Mouse (Mus musculus) urinary bladder, adult 2 months (tissue): ENCODE data around the gene Zmiz2. TPM values are rescaled to one million over a fixed set of nuclear protein-coding genes. Genes with fewer than 3 reads are reported as not detected.
"Not testable (repeated sequence)": the region's sequence is repeated elsewhere in the genome, so short reads cannot be mapped to it uniquely, and the experiment has no call there.

Source experiments
- DNase-seq: peaks from one replicate; pipeline ENCODE4 v3.0.0; 2022; ENCODE audit warnings: low spot score
- polyA plus RNA-seq: library from polyadenylated mRNA; depleted of rRNA; stranded (reverse); fragments of >200 nt; gene quantifications from 2 replicates; pipeline ENCODE4 v1.2.3, GENCODE M21; 2012

Gene Zmiz2
- polyA plus RNA-seq, 1 experiment: 12.4 TPM

DNA sequence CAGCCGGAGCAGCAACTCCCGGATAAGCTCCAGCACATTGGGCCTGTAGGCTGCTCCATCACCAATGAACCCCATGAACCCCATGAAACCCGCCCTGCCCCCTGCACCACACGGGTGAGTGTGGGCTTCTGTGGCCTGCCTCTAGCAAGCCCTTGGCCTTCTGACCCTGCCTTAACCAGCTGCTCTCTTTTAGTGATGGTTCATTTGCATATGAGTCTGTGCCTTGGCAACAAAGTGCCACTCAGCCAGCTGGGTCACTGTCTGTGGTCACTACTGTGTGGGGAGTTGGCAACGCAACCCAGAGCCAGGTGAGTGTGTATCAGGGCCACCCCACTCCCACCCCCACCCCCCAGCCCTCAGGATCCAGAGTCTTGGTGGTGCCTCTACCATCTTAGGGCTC lies 6.7 kb downstream of the Zmiz2 start:
- no peak for DNase-seq

DNA sequence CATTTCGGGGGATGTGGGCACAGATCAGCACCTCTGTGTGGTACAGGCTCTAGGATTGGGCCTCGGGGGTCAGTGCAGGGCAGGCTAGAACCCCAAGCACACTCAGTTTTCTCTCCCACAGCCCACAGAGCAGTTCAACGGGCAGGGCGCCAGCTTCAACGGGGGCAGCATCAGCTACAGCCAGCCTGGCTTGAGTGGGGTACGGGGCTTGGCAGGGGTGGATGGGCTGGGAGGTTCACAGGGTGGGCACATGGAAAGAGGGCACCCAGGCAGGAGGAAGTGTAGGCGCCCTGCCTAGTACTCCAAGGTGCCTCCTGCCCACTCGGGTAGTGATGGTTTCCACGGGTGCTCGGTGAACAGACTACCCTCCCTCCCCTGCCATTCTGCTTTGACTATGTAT lies 9.3 kb downstream of the Zmiz2 start:
- DNase-seq: no peak

DNA sequence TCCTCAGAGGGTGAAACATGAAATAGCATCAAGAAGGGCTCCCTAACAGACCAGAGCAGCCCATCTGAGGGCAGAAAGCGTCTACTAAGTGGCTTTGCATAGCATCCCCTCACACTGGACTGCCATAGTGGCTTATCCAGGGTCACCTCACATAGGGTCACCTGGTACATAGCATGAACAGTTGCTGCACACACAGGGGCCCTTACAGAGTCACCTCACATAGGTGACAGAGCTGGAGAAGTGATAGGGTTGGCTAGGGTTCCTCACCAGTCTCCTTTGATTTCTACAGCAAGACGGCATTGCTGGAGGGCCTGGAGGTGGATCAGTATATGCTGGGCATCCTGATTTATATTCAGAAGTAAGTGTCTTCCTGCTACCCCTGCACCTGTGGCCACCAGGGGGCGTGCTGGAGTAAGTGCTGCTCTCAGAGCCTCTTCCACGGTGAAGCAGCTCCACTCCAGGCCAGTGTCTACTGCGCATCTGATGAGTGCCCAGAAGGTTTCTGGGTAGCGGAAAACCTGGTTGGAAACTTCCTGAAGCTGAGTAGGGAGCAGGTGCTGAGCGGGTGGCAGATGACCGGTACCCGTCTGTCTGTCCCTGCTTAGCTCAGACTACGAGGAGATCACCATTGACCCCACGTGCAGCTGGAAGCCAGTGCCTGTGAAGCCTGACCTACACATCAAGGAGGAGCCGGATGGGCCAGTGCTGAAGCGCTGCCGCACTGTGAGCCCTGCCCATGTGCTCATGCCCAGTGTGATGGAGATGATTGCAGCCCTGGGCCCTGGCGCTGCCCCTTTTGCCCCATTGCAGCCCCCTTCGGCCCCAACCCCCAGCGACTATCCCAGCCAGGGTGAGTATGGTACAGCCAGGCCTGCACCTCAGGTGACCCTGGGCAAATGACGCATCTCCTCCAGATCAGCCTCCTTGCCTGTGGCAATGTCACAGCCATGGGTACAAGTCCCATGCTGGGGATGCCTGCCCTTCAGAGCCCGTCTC lies 13.9 kb downstream of the Zmiz2 start:
- peak; percentile 68 for DNase-seq

DNA sequence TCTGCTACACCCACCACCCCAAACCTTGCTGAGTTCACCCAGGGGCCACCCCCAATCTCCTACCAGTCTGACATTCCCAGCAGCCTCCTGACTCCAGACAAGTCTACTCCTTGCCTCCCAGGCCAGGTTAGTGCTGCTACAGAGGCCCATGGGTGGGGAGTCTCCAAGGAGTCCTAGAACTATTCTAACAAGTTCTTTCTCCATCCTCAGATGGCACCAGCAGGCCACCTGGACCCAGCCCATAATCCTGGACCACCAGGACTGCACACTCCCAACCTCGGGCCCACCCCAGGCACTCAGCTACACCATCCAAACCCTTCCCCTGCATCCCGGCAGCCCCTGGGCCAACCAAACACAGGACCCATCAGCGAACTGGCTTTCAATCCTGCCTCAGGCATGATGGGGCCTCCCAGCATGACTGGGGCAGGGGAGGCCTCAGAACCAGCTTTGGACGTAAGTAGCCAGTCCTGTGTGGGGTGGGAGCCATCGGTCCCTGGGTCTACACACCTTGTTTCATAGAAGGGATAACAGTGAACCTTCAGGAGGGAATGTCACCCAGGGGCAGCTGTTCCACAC lies 15.0 kb downstream of the Zmiz2 start:
- DNase-seq: no peak

DNA sequence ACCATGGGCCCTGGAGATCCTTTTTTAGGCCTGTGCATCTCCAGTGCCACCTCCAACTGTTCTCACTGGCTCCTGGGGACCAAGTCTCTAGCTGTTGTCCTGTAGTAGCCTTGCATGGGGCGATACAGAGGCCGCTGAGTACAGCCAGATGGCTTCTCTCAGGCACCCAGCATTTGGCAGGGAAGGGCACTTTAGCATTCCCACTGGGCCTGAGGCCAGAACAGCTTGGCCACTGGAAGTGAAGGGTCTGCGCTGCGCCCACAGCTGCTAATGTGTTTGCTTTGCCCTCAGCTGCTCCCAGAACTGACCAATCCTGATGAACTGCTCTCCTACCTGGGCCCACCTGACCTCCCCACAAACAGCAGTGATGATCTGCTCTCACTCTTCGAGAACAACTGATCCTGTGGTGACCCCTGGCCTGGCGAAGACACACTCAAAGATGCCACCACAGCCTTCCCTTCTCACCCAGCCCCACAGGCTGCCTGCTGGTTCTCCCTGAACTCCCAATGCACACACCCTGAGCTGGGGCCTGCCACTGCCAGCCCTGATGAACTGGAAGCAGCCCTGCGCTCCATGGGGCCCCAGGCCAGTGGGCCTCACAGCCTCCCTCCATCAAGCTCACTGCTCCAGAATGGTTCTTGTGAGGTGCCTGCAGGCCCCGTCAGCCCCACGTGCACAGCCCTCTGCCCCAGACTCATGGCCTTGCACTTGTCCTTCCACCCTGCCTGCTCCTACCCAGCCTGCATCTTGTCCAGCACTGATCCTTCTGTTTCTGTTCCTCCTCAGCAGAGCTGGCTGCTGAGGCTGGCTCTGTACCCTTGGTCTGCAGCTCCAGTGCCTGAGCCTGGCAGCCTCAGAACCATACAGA lies 16.1 kb downstream of the Zmiz2 start:
- DNase-seq: no peak

DNA sequence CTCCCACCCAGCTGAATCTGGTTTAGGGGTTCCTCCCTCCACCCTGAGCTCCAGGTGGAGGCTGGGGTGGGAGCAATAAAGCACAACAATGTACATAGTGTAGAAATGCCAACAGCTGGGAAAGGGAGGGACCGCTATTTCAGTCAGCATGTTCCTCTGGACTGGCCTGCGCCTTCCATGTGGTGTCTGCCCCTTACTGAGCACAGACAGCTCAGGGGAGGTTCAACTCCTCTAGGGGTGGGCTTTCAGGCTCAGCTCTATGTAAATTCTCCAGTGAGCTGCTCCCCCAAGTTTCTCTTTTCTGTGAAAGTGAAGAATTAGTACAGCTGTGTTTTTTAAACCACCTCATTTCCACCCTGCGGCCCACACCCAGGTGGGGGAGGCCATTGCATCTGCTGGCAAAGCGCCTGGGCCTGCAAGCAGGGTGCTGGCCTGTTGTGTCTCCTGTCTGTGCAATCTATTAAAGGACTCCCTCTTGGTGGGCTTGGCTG lies 16.8 kb downstream of the Zmiz2 start:
- DNase-seq: no peak

DNA sequence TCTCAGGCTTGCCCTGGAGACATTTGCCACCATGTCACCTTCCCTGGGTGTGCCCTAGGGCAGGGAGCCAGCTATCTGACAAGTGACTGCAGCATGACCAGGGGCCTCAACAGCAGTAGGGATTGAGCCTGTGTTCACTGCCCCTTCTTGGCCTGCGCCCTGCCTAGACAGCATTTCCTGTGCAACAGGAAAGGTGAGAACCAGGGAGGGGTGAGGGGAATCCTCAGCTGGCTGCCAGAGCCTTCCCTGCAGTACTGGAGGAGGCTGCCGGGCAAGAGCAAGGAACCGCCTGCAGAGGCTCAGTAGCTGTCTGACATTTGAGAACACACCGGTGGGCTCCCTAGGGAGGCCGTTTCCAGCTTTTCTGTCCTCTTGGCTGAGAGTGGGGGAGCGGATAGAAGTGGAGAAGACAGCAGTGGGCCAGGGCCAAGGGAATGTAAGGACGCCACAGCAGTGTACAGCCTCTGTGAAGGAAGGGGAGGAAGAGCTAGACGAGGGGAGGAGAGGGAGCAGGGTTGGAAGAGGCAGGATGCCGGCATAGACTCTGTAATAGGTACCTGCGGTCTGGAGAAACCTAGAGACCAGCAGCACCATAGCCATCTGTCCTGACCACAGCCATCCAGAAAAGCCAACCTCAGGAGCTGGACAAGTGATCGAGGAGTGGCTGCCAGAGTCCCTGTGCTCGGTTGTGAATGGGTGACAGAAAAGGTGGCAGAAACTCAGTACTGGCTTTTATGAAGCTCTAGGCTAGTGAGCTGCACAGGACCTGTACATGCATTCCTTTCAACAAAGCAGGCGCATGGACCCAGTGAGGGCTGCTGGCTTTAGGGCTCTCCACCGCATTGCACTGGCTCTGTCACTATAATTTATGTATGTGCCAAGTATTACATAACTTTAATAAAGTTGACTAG lies 17.6 kb downstream of the Zmiz2 start:
- DNase-seq: peak; percentile 45

DNA sequence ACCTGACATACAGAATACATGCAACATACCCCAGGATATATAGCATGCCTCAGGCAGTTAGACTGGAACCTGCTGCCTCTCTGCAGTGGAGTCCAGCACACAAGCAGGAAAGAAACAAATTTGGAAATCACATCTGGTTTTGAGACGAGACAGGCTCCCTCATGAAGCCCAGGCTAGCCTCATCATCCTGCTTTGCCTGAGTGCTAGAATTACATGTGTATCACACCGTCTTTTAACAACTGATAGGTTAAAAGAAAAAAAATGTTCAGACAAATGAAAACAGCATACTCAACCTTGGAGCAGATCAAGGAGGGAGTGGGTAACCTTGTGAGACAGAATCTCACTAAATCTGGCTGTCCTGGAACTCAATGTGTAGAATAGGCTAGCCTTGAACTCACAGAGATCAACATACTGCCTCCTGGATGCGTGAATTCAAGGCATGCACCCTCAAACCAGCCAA lies 18.3 kb downstream of the Zmiz2 start:
- DNase-seq: no peak

DNA sequence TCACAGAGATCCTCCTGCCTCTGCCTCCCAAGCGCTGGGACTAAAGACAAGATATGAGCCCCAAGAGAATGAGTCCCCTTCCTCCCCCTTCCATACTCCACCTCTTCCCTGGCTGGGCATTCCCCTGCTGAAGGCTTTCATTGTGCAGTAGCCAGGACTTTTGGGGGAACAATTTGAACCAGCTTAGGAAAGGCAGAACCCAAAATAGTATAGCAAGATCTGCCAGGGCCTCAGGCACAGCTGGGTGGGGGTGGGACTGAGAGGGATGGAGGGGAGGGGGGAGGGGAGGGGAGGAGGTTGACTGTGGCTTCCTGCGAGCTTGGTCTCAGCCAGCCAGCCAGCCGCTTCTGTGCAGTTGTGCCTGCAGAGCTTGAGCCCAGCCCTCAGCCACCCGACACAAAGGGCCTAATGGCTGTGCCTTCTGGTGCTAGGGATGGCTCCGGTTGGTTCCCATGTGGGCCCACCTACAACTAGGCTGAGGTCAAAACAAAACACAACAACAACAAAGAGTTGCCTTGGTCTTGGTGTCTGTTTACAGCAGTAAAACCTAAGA lies 21.3 kb downstream of the Zmiz2 start:
- no peak for DNase-seq

DNA sequence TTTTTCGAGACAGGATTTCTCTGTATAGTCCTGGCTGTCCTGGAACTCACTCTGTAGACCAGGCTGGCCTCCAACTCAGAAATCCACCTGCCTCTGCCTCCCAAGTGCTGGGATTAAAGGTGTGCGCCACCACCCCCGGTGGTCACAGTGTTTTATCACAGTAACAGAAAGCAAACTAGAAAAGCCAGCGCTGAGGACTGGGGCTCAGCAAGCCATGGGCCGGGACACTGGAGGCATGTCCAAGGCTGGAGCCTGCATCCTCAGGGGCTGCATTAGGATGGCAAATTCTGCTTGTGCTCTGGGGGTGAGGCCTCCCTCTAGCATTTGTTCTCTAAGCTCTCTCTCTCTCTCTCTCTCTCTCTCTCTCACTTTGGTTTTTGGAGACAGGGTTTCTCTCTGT lies 21.9 kb downstream of the Zmiz2 start:
- DNase-seq: not testable (repeated sequence)

DNA sequence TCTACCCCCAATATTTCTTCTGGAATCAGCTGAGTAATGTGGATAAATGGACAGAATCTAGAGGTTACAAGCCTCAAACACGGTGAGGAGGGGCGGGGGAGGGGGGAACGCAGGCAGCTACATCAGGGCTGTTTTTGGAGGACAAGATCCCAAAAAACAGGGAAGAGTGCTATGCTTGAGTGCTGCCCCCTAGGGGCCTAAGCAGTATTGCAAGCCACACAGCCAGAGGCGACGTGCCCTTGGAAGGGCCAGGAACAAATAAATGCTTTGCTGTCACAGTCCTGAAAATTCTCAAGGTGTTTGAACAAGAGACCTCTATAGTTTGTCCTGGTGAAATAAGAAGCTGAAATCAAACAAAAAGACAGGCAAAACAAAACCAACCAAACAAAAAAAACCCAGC lies 22.8 kb downstream of the Zmiz2 start:
- DNase-seq: peak; percentile 66

DNA sequence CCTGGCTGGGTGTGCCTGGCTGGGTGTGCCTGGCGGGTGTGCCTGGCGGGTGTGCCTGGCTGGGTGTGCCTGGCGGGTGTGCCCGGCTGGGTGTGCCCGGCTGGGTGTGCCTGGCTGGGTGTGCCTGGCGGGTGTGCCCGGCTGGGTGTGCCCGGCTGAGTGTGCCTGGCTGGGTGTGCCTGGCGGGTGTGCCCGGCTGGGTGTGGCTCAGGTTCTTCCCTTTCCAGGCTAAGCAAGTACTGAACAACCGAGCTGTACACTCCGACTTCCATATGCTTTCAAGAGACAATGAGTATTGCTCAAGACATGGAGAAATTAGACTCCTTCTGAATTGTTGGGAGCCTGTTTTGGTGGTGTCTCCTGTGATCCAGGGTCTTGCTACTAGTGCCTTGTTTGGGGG lies 24.4 kb downstream of the Zmiz2 start:
- DNase-seq: no peak

DNA sequence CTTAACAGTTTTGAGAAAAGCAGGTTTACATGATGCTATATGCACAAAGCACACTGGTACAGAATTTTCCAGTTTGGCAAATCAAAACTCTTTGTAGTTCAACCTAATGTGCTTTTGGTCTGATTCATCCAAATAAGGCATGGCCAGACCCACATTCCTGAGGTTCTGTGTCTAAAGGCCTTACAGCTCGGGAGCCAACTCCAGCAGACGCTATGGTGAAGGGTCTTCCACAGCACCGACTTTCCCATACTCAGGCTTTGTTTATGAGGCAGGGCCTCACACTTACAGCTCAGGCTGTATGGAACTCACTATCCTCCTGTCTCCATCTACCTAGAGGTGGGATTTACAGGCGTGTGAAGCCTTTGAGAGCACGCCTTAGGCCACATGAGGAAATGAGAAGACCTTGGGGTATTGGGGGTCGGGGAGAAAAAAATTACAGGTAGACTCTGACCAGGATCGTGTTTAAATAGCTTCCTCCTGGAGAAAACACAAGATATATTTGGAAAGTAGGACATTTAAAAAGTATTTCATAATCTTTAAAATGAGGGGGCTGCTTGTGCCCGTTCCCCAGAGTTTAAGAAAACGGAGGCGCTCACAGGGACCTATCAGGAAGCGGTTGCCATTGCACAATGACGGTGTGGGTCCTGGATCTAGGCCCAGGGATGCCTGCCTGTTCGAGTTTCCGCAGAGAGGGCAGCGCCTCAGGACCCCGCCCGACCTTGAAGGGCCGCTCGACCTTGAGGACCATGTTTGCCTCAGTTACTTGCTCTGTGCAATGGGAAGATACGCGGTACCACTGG lies 26.1 kb downstream of the Zmiz2 start, which contains the start of gene Ppia:
TSS of gene Ppia (plus strand) at position 693 of the 800 bp plus-strand sequence.
- DNase-seq: no peak

DNA sequence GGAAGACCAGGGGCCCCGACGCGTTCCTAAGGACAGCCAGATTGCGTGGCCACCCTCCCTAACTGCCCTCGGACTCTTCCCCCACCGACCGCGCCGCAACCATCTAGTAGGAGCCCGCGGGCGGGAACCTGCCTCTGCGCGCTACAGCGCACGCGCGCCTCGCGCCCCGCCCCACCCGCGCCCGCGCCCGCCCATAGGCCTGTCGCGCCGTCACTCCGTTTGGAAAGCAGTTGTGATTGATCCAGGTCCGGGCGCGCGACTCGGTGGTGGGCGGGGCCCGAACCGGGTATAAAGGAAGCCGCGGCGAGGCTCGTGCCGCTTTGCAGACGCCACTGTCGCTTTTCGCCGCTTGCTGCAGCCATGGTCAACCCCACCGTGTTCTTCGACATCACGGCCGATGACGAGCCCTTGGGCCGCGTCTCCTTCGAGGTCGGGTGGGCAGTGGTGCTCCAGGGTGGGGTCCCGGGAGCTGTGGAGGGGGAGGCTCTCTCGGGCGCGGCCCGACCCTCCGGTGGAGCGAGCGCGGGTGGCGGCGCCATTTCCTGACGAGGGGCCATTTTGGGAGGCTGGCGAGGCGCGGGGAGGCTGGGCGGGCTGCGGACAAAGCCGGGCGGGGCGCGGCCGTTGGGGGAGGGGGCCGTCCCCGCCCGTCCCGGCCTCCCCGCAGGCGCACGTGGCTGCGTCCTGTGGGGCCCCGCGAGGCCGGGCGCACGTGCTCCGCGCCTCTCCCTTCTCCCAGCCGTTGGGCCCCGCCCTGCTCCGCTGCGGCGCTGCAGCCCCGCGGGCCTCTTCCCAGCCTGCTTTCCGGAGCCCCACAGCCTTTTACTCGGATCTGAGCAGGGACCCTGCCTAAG lies 26.9 kb downstream of the Zmiz2 start:
- peak; percentile 100 for DNase-seq

DNA sequence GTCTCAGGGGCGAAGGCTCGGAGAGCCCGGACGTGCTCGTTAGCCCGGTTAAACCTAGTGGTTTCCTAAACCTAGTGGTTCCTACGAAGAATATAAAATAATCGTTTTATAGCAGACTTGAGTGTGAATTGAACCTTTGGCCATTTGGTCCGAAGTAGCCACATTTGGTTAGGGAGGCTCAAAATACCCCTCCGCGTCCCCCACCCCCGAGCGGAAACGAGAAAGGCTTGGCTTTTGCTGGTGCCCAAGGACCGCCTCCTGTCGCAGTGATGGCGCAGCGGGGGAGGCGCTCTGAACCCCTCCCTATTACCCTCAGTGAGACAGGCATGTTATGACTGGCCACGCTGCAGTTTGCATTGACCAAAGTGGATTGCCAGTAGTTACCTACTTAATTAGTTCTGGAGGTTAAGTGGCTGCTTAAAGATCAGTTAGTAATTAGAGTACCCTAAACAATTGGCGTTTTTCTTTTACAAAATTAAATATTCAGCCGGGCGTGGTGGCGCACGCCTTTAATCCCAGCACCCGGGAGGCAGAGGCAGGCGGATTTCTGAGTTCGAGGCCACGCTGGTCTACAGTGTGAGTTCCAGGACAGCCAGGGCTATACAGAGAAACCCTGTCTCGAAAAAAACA lies 27.6 kb downstream of the Zmiz2 start:
- DNase-seq: peak; percentile 59

DNA sequence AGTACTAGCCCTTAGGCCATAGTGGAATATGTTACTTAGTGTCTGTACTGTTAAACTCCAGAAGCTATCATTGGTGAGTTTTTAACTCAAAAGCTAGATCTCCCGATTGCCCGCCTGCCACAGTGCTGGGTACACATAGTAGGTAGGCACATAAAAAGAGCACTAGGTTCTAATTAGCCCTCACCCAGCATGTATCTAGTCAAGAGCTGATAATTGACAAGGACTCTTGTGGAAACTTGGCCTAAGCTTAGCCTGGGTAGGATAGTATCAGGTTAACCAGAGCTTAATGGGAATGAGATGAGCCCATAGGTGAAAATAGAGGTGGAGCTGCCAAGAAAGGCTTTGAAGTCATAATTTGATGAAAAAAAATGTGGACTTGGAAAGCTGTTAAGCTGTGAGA lies 28.2 kb downstream of the Zmiz2 start:
- DNase-seq: no peak

DNA sequence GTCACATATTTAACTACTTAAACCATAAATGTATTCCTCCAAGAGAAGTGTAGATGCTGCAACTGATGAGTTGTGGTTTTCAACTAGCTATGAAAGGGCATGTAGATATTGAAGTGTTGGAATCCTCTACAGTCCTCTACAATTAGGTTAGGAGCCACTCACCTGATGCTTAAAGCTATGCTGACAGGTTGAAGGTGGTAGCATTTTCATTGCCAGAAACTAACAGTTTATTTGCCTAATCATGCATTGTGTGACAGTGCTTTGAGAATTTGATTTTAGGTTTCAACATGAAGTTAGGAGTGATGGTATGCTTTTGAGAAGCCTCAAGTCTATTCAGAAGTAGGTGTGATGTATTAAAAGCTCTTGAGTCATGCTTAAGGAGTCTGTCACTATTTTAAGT lies 28.6 kb downstream of the Zmiz2 start:
- DNase-seq: no peak

DNA sequence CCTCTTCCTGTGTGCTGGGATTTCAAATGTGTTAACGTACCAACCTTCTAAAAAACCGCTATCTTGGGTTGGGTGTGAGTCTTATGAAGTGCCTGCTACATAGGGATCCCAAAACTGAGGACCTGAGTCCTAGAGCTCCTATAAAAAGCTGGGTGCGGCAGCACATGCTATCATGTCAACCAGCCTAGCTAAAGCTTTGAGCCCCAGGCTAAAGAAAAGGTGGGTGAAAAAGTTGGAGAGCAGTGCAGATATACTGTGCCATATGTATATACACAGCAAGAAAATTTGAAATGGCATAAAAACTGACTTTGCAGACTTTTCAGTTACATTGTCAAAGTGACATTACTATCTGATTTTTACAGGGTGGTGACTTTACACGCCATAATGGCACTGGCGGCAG lies 29.9 kb downstream of the Zmiz2 start:
- no peak for DNase-seq
